Mouse (Mus musculus) left cerebral cortex, postnatal 10 days (tissue): Measurements from ENCODE around the gene Syt5. TPM values are rescaled to one million over a fixed set of nuclear protein-coding genes. Genes with fewer than 3 reads are reported as not detected.

Experiments
- DNase-seq, 2 experiments: peaks; one replicate each; pipeline ENCODE4 v3.0.0; 2021 to 2022; ENCODE audit warnings: low spot score in 2 of 2, mixed read lengths in 1 of 2; ENCODE audit errors: extremely low spot score in 1 of 2
- intact Hi-C: fragments of 180-260 bp; cut with DNase I; formaldehyde crosslinking; loops from one replicate; pipeline ENCODE4 v1.15.1; 2025
- microRNA-seq: library from miRNA; unstranded; fragments of <30 nt; microRNA quantifications from one replicate; pipeline ENCODE4 v1.2.0, GENCODE M21; 2022
- total RNA-seq, 2 experiments: library from RNA; stranded (reverse); gene quantifications; 2 replicates each; pipeline ENCODE4 v1.2.3; 2021

Gene Syt5
- total RNA-seq, 2 experiments from 2014 or later: 251 to 253 TPM

GRCm38 (mm10) chr7:4503858-4504257, 43.5 kb downstream of the Syt5 start:
- no peak for DNase-seq
- intact Hi-C loops: no loop called here

- intact Hi-C loops: no loop called here
- DNase-seq: no peak
Measured at GRCm38 (mm10) chr7:4503100-4503499, 44.2 kb downstream of the Syt5 start.

GRCm38 (mm10) chr7:4502421-4503090, 44.8 kb downstream of the Syt5 start:
- DNase-seq: peak in 1 of 2 experiments; percentile 70
- intact Hi-C loops: no loop called here

GRCm38 (mm10) chr7:4501558-4502397, 45.6 kb downstream of the Syt5 start, which contains the start of gene Ppp1r12c:
Gene Ppp1r12c (minus strand): TSS chr7:4501680.
- intact Hi-C loops: no loop called here
- peak; percentile 92 to 98 for DNase-seq

GRCm38 (mm10) chr7:4500892-4501471, 46.4 kb downstream of the Syt5 start:
- DNase-seq: peak in 1 of 2 experiments; percentile 80
- intact Hi-C loops: no loop called here

- no peak for DNase-seq
- intact Hi-C loops: no loop called here
Measured at GRCm38 (mm10) chr7:4499034-4499433, 48.3 kb downstream of the Syt5 start.

- intact Hi-C loops: no loop called here
- peak in 1 of 2 experiments; percentile 81 for DNase-seq
Measured at GRCm38 (mm10) chr7:4498251-4498650, 49.1 kb downstream of the Syt5 start.

- intact Hi-C loops: no loop called here
- no peak for DNase-seq
Measured at GRCm38 (mm10) chr7:4497271-4497903, 50.0 kb downstream of the Syt5 start.

GRCm38 (mm10) chr7:4496468-4496867, 50.9 kb downstream of the Syt5 start:
- no peak for DNase-seq
- intact Hi-C loops: no loop called here

- intact Hi-C loops: no loop called here
- no peak for DNase-seq
Measured at GRCm38 (mm10) chr7:4493991-4494390, 53.4 kb downstream of the Syt5 start.

- intact Hi-C loops: no loop called here
- no peak for DNase-seq
Measured at GRCm38 (mm10) chr7:4492284-4493224, 54.8 kb downstream of the Syt5 start.

GRCm38 (mm10) chr7:4491308-4491707, 56.0 kb downstream of the Syt5 start:
- no peak for DNase-seq
- intact Hi-C loops: no loop called here

Small RNA genes lying within 50 kb of the gene (microRNA-seq; reads per million reads assigned to microRNA genes)
- not detected for gene Gm23577

Other genes with a start within 250 kb of the Syt5 start
- gene Ncr1, start 209.8 kb downstream of the Syt5 start, total RNA-seq: not detected
- not detected for gene Gp6, start 149.8 kb downstream of the Syt5 start, total RNA-seq
- gene Rdh13, start 101.9 kb downstream of the Syt5 start, total RNA-seq: 10 to 100 TPM; 37.7 to 38.9 TPM
- gene Eps8l1, start 86.9 kb downstream of the Syt5 start, total RNA-seq: 1 to 10 TPM; 3.0 to 4.5 TPM
- gene Ppp1r12c, start 45.9 kb downstream of the Syt5 start, total RNA-seq: 100 to 1,000 TPM; 114 to 123 TPM
- 1 to 10 TPM; 2.0 to 3.1 TPM for gene Tnnt1, start 31.2 kb downstream of the Syt5 start, total RNA-seq
- gene Tnni3, start 23.3 kb downstream of the Syt5 start, total RNA-seq: not detected
- gene Dnaaf3, start 15.1 kb downstream of the Syt5 start, total RNA-seq: under 1 TPM; 0.51 to 0.69 TPM
- 1 to 10 TPM; 1.0 to 1.6 TPM for gene Ptprh, start 56.5 kb upstream of the Syt5 start, total RNA-seq
- 10 to 100 TPM; 11.8 to 12.2 TPM for gene Tmem86b, start 83.9 kb upstream of the Syt5 start, total RNA-seq
- 100 to 1,000 TPM; 107 to 111 TPM for gene Ppp6r1, start 111.5 kb upstream of the Syt5 start, total RNA-seq
- gene Hspbp1, start 137.5 kb upstream of the Syt5 start, total RNA-seq: 100 to 1,000 TPM; 111 to 114 TPM
- gene Brsk1, start 143.1 kb upstream of the Syt5 start, total RNA-seq: 100 to 1,000 TPM; 312 to 319 TPM
- not detected for gene Tmem150b, start 177.7 kb upstream of the Syt5 start, total RNA-seq
- 10 to 100 TPM; 39.5 to 42.0 TPM for gene Kmt5c, start 192.6 kb upstream of the Syt5 start, total RNA-seq
- gene Cox6b2, start 205.6 kb upstream of the Syt5 start, total RNA-seq: 1 to 10 TPM; 6.9 to 8.7 TPM
- not detected for gene Fam71e2, start 223.8 kb upstream of the Syt5 start, total RNA-seq
- gene Il11, start 235.3 kb upstream of the Syt5 start, total RNA-seq: 1 to 10 TPM in 1 of 2 experiments, under 1 TPM in 1; 0.73 to 1.1 TPM
- not detected for gene Tmem190, start 235.4 kb upstream of the Syt5 start, total RNA-seq
- 1 to 10 TPM; 4.1 to 5.2 TPM for gene Tmem238, start 242.1 kb upstream of the Syt5 start, total RNA-seq
- 100 to 1,000 TPM; 484 to 532 TPM for gene Rpl28, start 245.3 kb upstream of the Syt5 start, total RNA-seq